Mouse (Mus musculus) gastrocnemius, postnatal 36 days (tissue): ENCODE data around the gene Bnc2. TPM values are rescaled to one million over a fixed set of nuclear protein-coding genes. Genes with fewer than 3 reads are reported as not detected.

ENCODE experiments used
- DNase-seq, 2 experiments: peaks; one replicate each; pipeline ENCODE4 v3.0.0; 2022
- intact Hi-C: fragments of 180-260 bp; cut with DNase I; formaldehyde crosslinking; loops from one replicate; pipeline ENCODE4 v1.15.1; 2025
- total RNA-seq, 2 experiments: library from RNA; stranded (reverse); gene quantifications; 2 replicates each; pipeline ENCODE4 v1.2.3; 2021

The Bnc2 gene
- total RNA-seq, 2 experiments from 2014 or later = 3.6 to 4.4 TPM

GRCm38 (mm10) chr4:84452642-84453041 lies 222.4 kb downstream of the Bnc2 start:
- intact Hi-C loops = no loop called here
- DNase-seq = no peak

GRCm38 (mm10) chr4:84449246-84450005 lies 225.6 kb downstream of the Bnc2 start:
- intact Hi-C loops = no loop called here
- DNase-seq = no peak

GRCm38 (mm10) chr4:84433324-84433723 lies 241.8 kb downstream of the Bnc2 start:
- intact Hi-C loops = no loop called here
- no peak for DNase-seq

GRCm38 (mm10) chr4:84431677-84432515 lies 243.2 kb downstream of the Bnc2 start:
- DNase-seq = no peak
- intact Hi-C loops = no loop called here

- DNase-seq = no peak
- intact Hi-C loops = no loop called here
These were observed 247.1 kb downstream of the Bnc2 start for GRCm38 (mm10) chr4:84427955-84428354.

GRCm38 (mm10) chr4:84411431-84411830 lies 263.6 kb downstream of the Bnc2 start:
- intact Hi-C loops = no loop called here
- no peak for DNase-seq

- no peak for DNase-seq
- intact Hi-C loops = no loop called here
These were observed 267.6 kb downstream of the Bnc2 start for GRCm38 (mm10) chr4:84407328-84408028.

GRCm38 (mm10) chr4:84403356-84404145 lies 271.5 kb downstream of the Bnc2 start:
- intact Hi-C loops = no loop called here
- no peak for DNase-seq

- no peak for DNase-seq
- intact Hi-C loops = no loop called here
These were observed 286.1 kb downstream of the Bnc2 start for GRCm38 (mm10) chr4:84388991-84389390.

- intact Hi-C loops = no loop called here
- DNase-seq = no peak
These were observed 289.9 kb downstream of the Bnc2 start for GRCm38 (mm10) chr4:84385156-84385555.

- intact Hi-C loops = no loop called here
- no peak for DNase-seq
These were observed 295.8 kb downstream of the Bnc2 start for GRCm38 (mm10) chr4:84379289-84379688.

- intact Hi-C loops = no loop called here
- DNase-seq = no peak
These were observed 297.6 kb downstream of the Bnc2 start for GRCm38 (mm10) chr4:84377513-84377912.

- intact Hi-C loops = no loop called here
These were observed 312.7 kb downstream of the Bnc2 start for GRCm38 (mm10) chr4:84362337-84362823.

GRCm38 (mm10) chr4:84361165-84361564 lies 313.9 kb downstream of the Bnc2 start:
- intact Hi-C loops = no loop called here

More at GRCm38 (mm10) chr4:84362337-84362823, 312.7 kb downstream of the Bnc2 start:
- DNase-seq = peak in 1 of 2 experiments; percentile 12

GRCm38 (mm10) chr4:84359996-84360395 lies 315.1 kb downstream of the Bnc2 start:
- intact Hi-C loops = no loop called here
- no peak for DNase-seq

More at GRCm38 (mm10) chr4:84361165-84361564, 313.9 kb downstream of the Bnc2 start:
- DNase-seq = no peak

GRCm38 (mm10) chr4:84358204-84358603 lies 316.9 kb downstream of the Bnc2 start:
- DNase-seq = no peak
- intact Hi-C loops = no loop called here

GRCm38 (mm10) chr4:84357382-84357781 lies 317.7 kb downstream of the Bnc2 start:
- DNase-seq = no peak
- intact Hi-C loops = no loop called here

- intact Hi-C loops = no loop called here
- no peak for DNase-seq
These were observed 318.5 kb downstream of the Bnc2 start for GRCm38 (mm10) chr4:84356468-84357153.

GRCm38 (mm10) chr4:84352656-84353055 lies 322.4 kb downstream of the Bnc2 start:
- DNase-seq = no peak
- intact Hi-C loops = no loop called here
